Mouse (Mus musculus) CH12.LX (cell line): Measurements from ENCODE around the gene Unc13b. TPM values are rescaled to one million over a fixed set of nuclear protein-coding genes. Genes with fewer than 3 reads are reported as not detected.

Experiments
- DNase-seq: peaks from one replicate; pipeline ENCODE4 v3.0.0-alpha.2; 2013; ENCODE audit errors: extremely low read depth
- H3K27ac ChIP-seq: 2 replicates; pipeline ENCODE4 v1.5.1; 2012; ENCODE audit warnings: low read depth, mild to moderate bottlenecking, control low read depth, moderate library complexity; ENCODE audit not compliant: insufficient read depth
- H3K27me3 ChIP-seq: replicated peaks from 2 replicates; pipeline ENCODE3; 2012; ENCODE audit warnings: inconsistent platforms
- H3K36me3 ChIP-seq, 2 experiments: replicated peaks in 1 of 2; 2 replicates each; pipeline versions ENCODE3 to v1.6.1; 2012; ENCODE audit warnings: inconsistent platforms in 1 of 2, low read length in 1 of 2, mild to moderate bottlenecking in 1 of 2, mixed read lengths in 1 of 2, moderate library complexity in 1 of 2; ENCODE audit not compliant: control insufficient read depth in 1 of 2, insufficient read depth in 1 of 2
- H3K4me1 ChIP-seq, 2 experiments: 2 replicates each; pipeline ENCODE4 v1.6.1; 2012; ENCODE audit warnings: inconsistent platforms in 1 of 2, moderate library complexity in 1 of 2; ENCODE audit not compliant: insufficient read depth in 2 of 2, control insufficient read depth in 1 of 2
- H3K4me2 ChIP-seq: 2 replicates; pipeline ENCODE4 v1.6.1; 2012; ENCODE audit warnings: low read depth, mild to moderate bottlenecking, control low read depth; ENCODE audit not compliant: poor library complexity, insufficient read depth, severe bottlenecking
- H3K4me3 ChIP-seq, 3 experiments: fragments of 150-350 bp in 1 of 3; sonication (generic) in 1 of 3; replicated peaks in 1 of 3; 2 replicates each; pipeline versions ENCODE3 to v1.5.1; 2011 to 2012; ENCODE audit warnings: low read depth in 2 of 3, low read length in 2 of 3, mild to moderate bottlenecking in 2 of 3, moderate library complexity in 2 of 3, control low read depth in 1 of 3, improper control_type of control experiment in 1 of 3, inconsistent platforms in 1 of 3, mixed read lengths in 1 of 3; ENCODE audit not compliant: poor library complexity in 1 of 3
- H3K79me2 ChIP-seq: replicated peaks from 2 replicates; pipeline ENCODE4 v1.6.1; 2012; ENCODE audit warnings: mild to moderate bottlenecking, moderate library complexity; ENCODE audit not compliant: control insufficient read depth, poor library complexity, insufficient read depth, severe bottlenecking; ENCODE audit errors: extremely low read depth
- H3K9ac ChIP-seq: 2 replicates; pipeline ENCODE4 v1.6.1; 2012; ENCODE audit warnings: low read depth, mild to moderate bottlenecking, control low read depth, moderate library complexity; ENCODE audit not compliant: insufficient read depth
- H3K9me3 ChIP-seq: replicated peaks from 2 replicates; pipeline ENCODE3; 2012; ENCODE audit warnings: low read length, inconsistent platforms, mixed read lengths
- BHLHE40 ChIP-seq: IDR thresholded peaks from 2 replicates; pipeline ENCODE4 v1.6.1; 2011; ENCODE audit warnings: mild to moderate bottlenecking, low read depth, low read length, improper control_type of control experiment
- CHD1 ChIP-seq: IDR thresholded peaks from 2 replicates; pipeline ENCODE4 v1.6.1; 2012; ENCODE audit warnings: low read depth, low read length, improper control_type of control experiment, inconsistent platforms
- CHD2 ChIP-seq: IDR thresholded peaks from 2 replicates; pipeline ENCODE4 v1.6.1; 2011; ENCODE audit warnings: low read length, improper control_type of control experiment
- CTCF ChIP-seq, 2 experiments: IDR thresholded peaks in 1 of 2; conservative IDR thresholded peaks in 1 of 2; 2 replicates each; pipeline ENCODE4 v1.5.1; 2011 to 2012; ENCODE audit warnings: low read depth in 2 of 2, low read length in 2 of 2, improper control_type of control experiment in 1 of 2, inconsistent platforms in 1 of 2, mild to moderate bottlenecking in 1 of 2, moderate library complexity in 1 of 2
- E2F4 ChIP-seq: IDR thresholded peaks from 2 replicates; pipeline ENCODE4 v1.6.1; 2011; ENCODE audit warnings: low read depth, low read length, improper control_type of control experiment; ENCODE audit not compliant: insufficient replicate concordance
- ELF1 ChIP-seq: IDR thresholded peaks from 2 replicates; pipeline ENCODE4 v1.6.1; 2014; ENCODE audit warnings: low read depth, mild to moderate bottlenecking, inconsistent platforms, low read length, improper control_type of control experiment
- EP300 ChIP-seq: IDR thresholded peaks from 2 replicates; pipeline ENCODE4 v1.6.1; 2011; ENCODE audit warnings: low read length, improper control_type of control experiment
- ETS1 ChIP-seq: conservative IDR thresholded peaks from 2 replicates; pipeline ENCODE4 v1.6.1; 2012; ENCODE audit warnings: low read depth, mild to moderate bottlenecking, inconsistent platforms, low read length, improper control_type of control experiment, moderate library complexity
- HCFC1 ChIP-seq: IDR thresholded peaks from 2 replicates; pipeline ENCODE4 v1.6.1; 2012; ENCODE audit warnings: low read depth, mild to moderate bottlenecking, inconsistent platforms, low read length, improper control_type of control experiment
- IRF4 ChIP-seq: IDR thresholded peaks from 2 replicates; pipeline ENCODE4 v1.6.1; 2014; ENCODE audit warnings: low read depth, mild to moderate bottlenecking, inconsistent platforms, low read length, improper control_type of control experiment
- JUN ChIP-seq: IDR thresholded peaks from 2 replicates; pipeline ENCODE4 v1.6.1; 2011; ENCODE audit warnings: low read depth, mild to moderate bottlenecking, low read length, improper control_type of control experiment, moderate library complexity; ENCODE audit not compliant: insufficient read depth
- JUND ChIP-seq: conservative IDR thresholded peaks from 2 replicates; pipeline ENCODE4 v1.6.1; 2011; ENCODE audit warnings: low read depth, low read length, improper control_type of control experiment
- KAT2A ChIP-seq: IDR thresholded peaks from 2 replicates; pipeline ENCODE4 v1.6.1; 2012; ENCODE audit warnings: low read length, improper control_type of control experiment, inconsistent platforms; ENCODE audit not compliant: insufficient replicate concordance
- MAFK ChIP-seq: IDR thresholded peaks from 2 replicates; pipeline ENCODE4 v1.6.1; 2011; ENCODE audit warnings: low read length, improper control_type of control experiment; ENCODE audit not compliant: insufficient replicate concordance
- MAX ChIP-seq: IDR thresholded peaks from 2 replicates; pipeline ENCODE4 v1.6.1; 2011; ENCODE audit warnings: low read length, improper control_type of control experiment
- MAZ ChIP-seq: IDR thresholded peaks from 2 replicates; pipeline ENCODE4 v1.6.1; 2012; ENCODE audit warnings: low read depth, mild to moderate bottlenecking, inconsistent platforms, low read length, improper control_type of control experiment, moderate library complexity
- MXI1 ChIP-seq: IDR thresholded peaks from 2 replicates; pipeline ENCODE4 v1.6.1; 2011; ENCODE audit warnings: mild to moderate bottlenecking, low read depth, low read length, improper control_type of control experiment
- PAX5 ChIP-seq: IDR thresholded peaks from 2 replicates; pipeline ENCODE4 v1.6.1; 2012; ENCODE audit warnings: low read length, inconsistent platforms, mixed read lengths
- POLR2A ChIP-seq: IDR thresholded peaks from 2 replicates; pipeline ENCODE4 v1.6.1; 2011; ENCODE audit warnings: low read depth, mild to moderate bottlenecking, improper control_type of control experiment, low read length
- POLR2AphosphoS2 ChIP-seq: IDR thresholded peaks from 2 replicates; pipeline ENCODE4 v1.6.1; 2011; ENCODE audit warnings: low read depth, low read length, improper control_type of control experiment
- RAD21 ChIP-seq: IDR thresholded peaks from 2 replicates; pipeline ENCODE4 v1.6.1; 2011; ENCODE audit warnings: low read depth, mild to moderate bottlenecking, low read length, improper control_type of control experiment, moderate library complexity
- RCOR1 ChIP-seq: conservative IDR thresholded peaks from 2 replicates; pipeline ENCODE4 v1.6.1; 2012; ENCODE audit warnings: low read depth, mild to moderate bottlenecking, inconsistent platforms, low read length, improper control_type of control experiment
- SMC3 ChIP-seq: IDR thresholded peaks from 2 replicates; pipeline ENCODE4 v1.6.1; 2011; ENCODE audit warnings: low read depth, low read length, improper control_type of control experiment
- USF1 ChIP-seq: IDR thresholded peaks from 2 replicates; pipeline ENCODE4 v1.6.1; 2014; ENCODE audit warnings: low read depth, mild to moderate bottlenecking, inconsistent platforms, low read length, improper control_type of control experiment
- USF2 ChIP-seq: conservative IDR thresholded peaks from 2 replicates; pipeline ENCODE4 v1.6.1; 2011; ENCODE audit warnings: low read depth, low read length, improper control_type of control experiment
- ZC3H11A ChIP-seq: IDR thresholded peaks from 2 replicates; pipeline ENCODE4 v1.6.1; 2012; ENCODE audit warnings: low read depth, mild to moderate bottlenecking, inconsistent platforms, low read length, improper control_type of control experiment
- ZMIZ1 ChIP-seq: IDR thresholded peaks from 2 replicates; pipeline ENCODE4 v1.6.1; 2012; ENCODE audit warnings: low read depth, mild to moderate bottlenecking, inconsistent platforms, low read length, improper control_type of control experiment
- ZNF384 ChIP-seq: IDR thresholded peaks from 2 replicates; pipeline ENCODE4 v1.6.1; 2012; ENCODE audit warnings: low read depth, low read length, improper control_type of control experiment, inconsistent platforms
- dilution Hi-C: fragments of 300-500 bp; cut with MboI; formaldehyde crosslinking; loops from 2 replicates; pipeline ENCODE4 v1.14.3; 2020; ENCODE audit warnings: low sequenced_read_pairs; ENCODE audit not compliant: extremely low pct_unique_long_range_greater_than_20kb, extremely low pct_ligation_motif_present
- in situ Hi-C: fragments of 300-500 bp; cut with MboI; formaldehyde crosslinking; loops from 3 replicates; pipeline ENCODE4 v1.14.3; 2019; ENCODE audit warnings: low sequenced_read_pairs, low pct_ligation_motif_present, low pct_unique_long_range_greater_than_20kb, mixed read lengths
- polyA plus RNA-seq: library from polyadenylated mRNA; unstranded; fragments of >175 nt; gene quantifications from 2 replicates; pipeline ENCODE4 v1.2.1, GENCODE M21; 2012; ENCODE audit warnings: low read depth; ENCODE audit not compliant: insufficient read length
- total RNA-seq, 2 experiments: library from RNA; depleted of rRNA; stranded (reverse); fragments of 300-350 nt in 1 of 2; fragments of >200 nt in 1 of 2; gene quantifications; 2 replicates each; pipeline ENCODE4 v1.2.3; 2012 to 2014

The Unc13b gene
- total and polyA plus RNA-seq, 3 experiments, result 0.08 to 0.23 (median 0.19) TPM

DNA sequence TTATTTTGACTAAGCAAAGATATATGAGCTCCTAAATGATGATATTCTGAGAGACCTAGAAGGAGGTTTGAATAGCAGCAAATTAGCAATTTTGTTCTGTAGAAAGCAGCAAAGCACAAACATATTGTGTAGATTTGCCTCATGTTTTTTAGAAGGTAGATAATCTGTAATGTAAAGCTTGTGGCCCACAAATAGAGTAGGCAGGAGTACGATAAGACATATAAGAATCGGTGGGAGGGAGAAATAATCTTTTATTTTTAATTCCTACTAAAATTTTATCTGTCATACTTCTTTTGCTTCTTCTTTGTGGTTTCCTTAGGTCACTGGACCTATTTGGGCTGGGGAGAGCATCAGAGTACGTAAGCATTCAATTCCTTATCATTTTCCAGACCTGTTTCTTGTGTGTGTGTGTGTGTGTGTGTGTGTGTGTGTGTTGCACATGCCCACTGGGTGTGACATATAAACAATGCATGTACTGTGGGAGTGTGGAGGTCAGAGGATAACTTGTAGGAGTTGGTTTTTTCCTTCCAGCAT lies 102.4 kb downstream of the Unc13b start:
- Histone ChIP-seq H3K79me2 (no peaks in the 10 kb centered on the region), H3K27me3 (peaks cover 6% of the 10 kb centered on the region), H3K36me3 (no peaks in the 10 kb centered on the region), H3K4me1 (no peaks in the 10 kb centered on the region), H3K4me3 (no peak overlapping the region), H3K9ac (no peak overlapping the region), H3K27ac (no peak overlapping the region), H3K9me3 (no peaks in the 10 kb centered on the region), H3K4me2 (no peak overlapping the region)
- TF ChIP-seq E2F4, result no peak
- no peak for TF ChIP-seq BHLHE40
- no peak for TF ChIP-seq MAX
- TF ChIP-seq SMC3, result no peak
- no peak for TF ChIP-seq RAD21
- no peak for TF ChIP-seq IRF4
- TF ChIP-seq RCOR1, result no peak
- no peak for TF ChIP-seq EP300
- TF ChIP-seq ELF1, result no peak
- TF ChIP-seq USF2, result no peak
- no peak for TF ChIP-seq ZC3H11A
- no peak for TF ChIP-seq HCFC1
- no peak for TF ChIP-seq ZNF384
- TF ChIP-seq ZMIZ1, result no peak
- TF ChIP-seq POLR2AphosphoS2, result no peak
- dilution Hi-C loops (no loop called here), in situ Hi-C loops (no loop called here)
- no peak for DNase-seq

DNA sequence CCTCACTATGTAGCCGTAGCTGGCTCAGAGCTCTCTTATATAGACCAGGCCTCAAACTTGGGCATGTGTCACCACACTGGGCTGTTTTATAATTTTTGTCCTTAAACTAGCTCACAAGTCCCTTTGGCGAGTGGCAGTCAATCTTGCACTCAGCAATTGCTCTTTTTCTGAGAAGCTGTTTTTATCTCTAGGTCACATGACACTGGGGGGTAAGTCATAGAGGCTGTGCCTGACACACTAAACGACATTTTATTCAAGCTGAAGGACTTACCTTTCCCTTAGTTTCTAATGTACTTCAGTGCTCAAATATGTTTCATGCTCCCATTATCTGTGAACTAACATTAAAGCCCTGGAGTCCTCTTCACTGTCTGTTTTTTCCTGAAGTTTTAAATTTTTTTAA lies 104.5 kb downstream of the Unc13b start:
- no peaks in the 10 kb centered on the region for H3K79me2 ChIP-seq
- in situ Hi-C loops, result no loop called here
- no peak for DNase-seq
- dilution Hi-C loops, result no loop called here
- H3K4me2 ChIP-seq, result no peak overlapping the region
- H3K27me3 ChIP-seq, result peaks cover 6% of the 10 kb centered on the region
- TF ChIP-seq USF1 (no peak), EP300 (no peak), JUND (no peak), CTCF (conservative IDR thresholded peaks at IDR 0.05 in 1 of 2, IDR thresholded peaks at IDR 0.05 in 1 of 2; ENCODE audit: low read depth in 2 of 2, low read length in 2 of 2) (no peak), PAX5 (no peak), HCFC1 (no peak), JUN (no peak), CHD1 (no peak), POLR2AphosphoS2 (no peak), CHD2 (no peak), MXI1 (no peak), BHLHE40 (no peak), KAT2A (no peak), SMC3 (no peak), ETS1 (no peak), MAFK (no peak), ZC3H11A (no peak), MAZ (no peak), ELF1 (no peak), POLR2A (no peak)
- no peak overlapping the region for H3K9ac ChIP-seq
- no peaks in the 10 kb centered on the region for H3K9me3 ChIP-seq
- no peak overlapping the region for H3K27ac ChIP-seq
- H3K4me1 ChIP-seq, result no peaks in the 10 kb centered on the region
- H3K4me3 ChIP-seq, result no peak overlapping the region
- no peaks in the 10 kb centered on the region for H3K36me3 ChIP-seq
